Mouse (Mus musculus) common myeloid progenitor, adult 5-6 weeks (primary cell): ENCODE results near the gene Cenpm. TPM values are rescaled to one million over a fixed set of nuclear protein-coding genes. Genes with fewer than 3 reads are reported as not detected.

Experiments used
- ATAC-seq: replicated peaks from 2 replicates; pipeline ENCODE4 v1.8.0; 2016; ENCODE audit warnings: low read depth, mild to moderate bottlenecking, moderate TSS enrichment, inconsistent platforms; ENCODE audit not compliant: poor library complexity, severe bottlenecking
- total RNA-seq: library from RNA; stranded (forward); fragments of 200-1000, 187-1606 nt; gene quantifications from 2 replicates; pipeline ENCODE4 v1.2.3, GENCODE M21; 2017

Gene Cenpm
- total RNA-seq, 1 experiment from 2014 or later: 30.6 TPM

- no peak for ATAC-seq
Observed at GRCm38 (mm10) chr15:82199546-82199945, 45.0 kb downstream of the Cenpm start.

DNA sequence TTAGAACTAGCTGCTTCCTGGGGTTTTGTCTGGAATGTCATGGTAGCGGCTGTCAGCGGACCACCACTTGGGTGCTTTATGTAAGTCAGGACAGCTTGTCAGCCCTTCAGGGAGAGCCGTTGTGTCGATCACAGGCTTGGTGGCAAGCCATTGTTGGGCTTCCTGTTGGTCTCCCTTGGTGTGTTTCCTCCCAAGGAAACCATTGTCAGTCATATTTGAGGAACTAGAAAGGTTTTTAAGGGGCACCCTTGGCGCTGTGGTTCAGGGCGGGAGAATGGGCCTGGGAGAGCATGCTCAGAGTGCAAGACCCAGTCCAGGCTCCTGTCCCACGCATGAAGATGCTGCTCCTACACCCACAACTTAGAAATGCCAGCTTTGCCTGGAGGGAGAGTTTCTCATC lies 46.2 kb downstream of the Cenpm start:
- peak; percentile 76 for ATAC-seq

- ATAC-seq: peak; percentile 1; the same call in 1 of the 2 replicates
Observed at GRCm38 (mm10) chr15:82197937-82198336, 46.6 kb downstream of the Cenpm start.

GRCm38 (mm10) chr15:82197246-82197750 lies 47.2 kb downstream of the Cenpm start:
- peak; percentile 30 for ATAC-seq

DNA sequence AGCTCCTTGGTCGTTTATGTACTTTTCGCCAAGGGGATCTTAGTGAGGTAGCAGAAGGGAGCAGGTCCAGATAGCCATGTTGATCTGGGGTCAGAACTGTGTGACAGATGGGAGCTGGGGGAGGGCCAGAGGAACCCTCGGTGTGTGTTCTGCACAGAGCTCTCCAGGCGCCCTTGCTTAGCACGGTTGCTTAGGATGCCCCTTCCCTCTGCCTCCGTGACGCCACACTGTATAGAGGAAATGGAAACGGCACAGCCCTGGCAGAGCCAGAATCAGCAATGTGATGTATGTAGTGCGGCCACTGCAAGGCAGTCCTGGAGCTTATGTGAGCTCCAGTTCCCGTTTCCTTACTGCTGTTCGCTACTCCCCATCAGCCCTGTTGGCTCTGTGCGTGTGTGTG lies 48.2 kb downstream of the Cenpm start:
- ATAC-seq: peak; percentile 40

- ATAC-seq: no peak
Observed at GRCm38 (mm10) chr15:82192617-82193016, 51.9 kb downstream of the Cenpm start.

GRCm38 (mm10) chr15:82188481-82189240 lies 55.9 kb downstream of the Cenpm start:
- no peak for ATAC-seq

DNA sequence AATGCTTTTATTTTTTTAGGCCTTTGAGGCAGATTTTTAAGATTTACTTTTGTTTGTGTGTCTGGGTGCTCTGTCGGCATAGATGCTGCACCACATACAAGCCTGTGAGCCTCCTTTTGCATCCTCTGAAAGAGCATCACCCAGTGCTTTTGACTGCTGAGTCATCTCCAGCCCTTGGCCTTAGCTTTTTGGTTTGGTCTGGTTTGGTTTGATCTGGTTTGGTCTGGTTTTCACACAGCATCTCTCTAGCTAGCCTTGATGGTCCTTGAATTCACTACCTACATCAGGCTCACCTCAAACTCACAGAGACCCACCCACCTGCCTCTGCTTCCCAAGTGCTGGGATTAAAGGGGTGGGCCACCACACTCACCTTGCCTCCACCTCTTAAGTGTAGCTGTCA lies 56.6 kb downstream of the Cenpm start:
- no peak for ATAC-seq

DNA sequence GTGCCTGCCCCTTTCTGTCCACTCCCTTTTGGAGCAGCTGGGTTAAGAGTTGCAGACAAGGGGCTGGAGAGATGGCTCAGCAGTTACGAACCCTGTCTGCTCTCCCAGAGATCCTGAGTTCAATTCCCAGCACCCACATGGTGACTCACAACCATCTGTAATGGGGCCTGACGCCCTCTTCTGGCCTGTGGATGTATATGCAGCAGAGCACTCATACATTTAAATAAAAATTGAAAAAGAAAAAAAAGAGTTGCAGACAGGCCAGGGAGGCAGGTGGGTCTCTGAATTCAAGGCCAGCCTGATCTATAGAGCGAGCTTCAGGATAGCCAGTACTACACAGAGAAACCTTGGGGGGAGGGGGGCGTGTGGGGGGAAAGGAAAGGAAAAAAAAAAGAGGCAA lies 57.1 kb downstream of the Cenpm start:
- ATAC-seq: no peak

- ATAC-seq: peak; percentile 48
Observed at GRCm38 (mm10) chr15:82186931-82187330, 57.6 kb downstream of the Cenpm start.

- ATAC-seq: peak; percentile 34
Observed at GRCm38 (mm10) chr15:82186131-82186530, 58.4 kb downstream of the Cenpm start.

- ATAC-seq: no peak
Observed at GRCm38 (mm10) chr15:82185062-82185783, 59.3 kb downstream of the Cenpm start.

DNA sequence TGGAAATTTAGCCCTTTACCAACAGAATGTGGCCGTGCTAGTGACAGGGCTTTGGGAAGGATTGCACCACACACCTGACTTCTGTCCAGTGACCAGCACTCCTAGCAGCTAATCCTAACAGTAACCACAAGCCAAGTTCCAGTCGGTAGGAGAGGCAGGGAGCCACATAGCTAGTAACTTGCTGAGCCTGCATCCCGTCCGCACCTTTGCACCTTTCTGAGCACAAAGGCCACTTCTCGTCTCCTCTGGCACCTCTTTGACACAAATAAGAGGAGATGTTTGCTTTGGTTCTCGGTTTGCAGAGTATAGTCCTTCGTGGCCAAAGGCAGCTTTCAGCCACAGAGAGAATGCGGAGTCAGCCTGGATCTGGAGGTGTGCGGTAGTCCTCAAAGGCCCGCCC lies 59.9 kb downstream of the Cenpm start:
- ATAC-seq: no peak

DNA sequence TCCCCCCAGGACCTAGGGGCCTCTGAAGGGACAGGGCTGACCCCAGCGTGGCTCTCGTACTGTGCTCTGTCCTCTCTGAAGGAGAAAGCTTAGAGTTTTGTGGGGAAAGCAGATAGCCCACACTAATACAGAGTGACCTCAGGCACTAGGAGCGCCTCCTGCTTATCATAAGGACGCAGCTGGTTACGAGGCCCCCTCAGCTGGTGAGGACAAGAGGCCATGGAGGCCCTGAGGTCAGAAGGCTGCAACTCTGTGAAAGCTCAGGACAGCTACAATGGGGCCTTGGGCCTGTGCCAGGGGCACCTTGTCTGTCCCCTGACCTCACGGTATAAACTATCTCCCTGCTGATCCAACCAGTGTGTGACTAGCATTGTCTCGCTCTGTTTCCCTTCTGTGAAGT lies 60.4 kb downstream of the Cenpm start:
- peak; percentile 41 for ATAC-seq

Other genes with a start within 250 kb of the Cenpm start
- gene Desi1, start 210.9 kb downstream of the Cenpm start, total RNA-seq: 12.2 and 13.6 TPM in 2 replicates
- gene Snu13, start 197.2 kb downstream of the Cenpm start, total RNA-seq: 197 and 206 TPM in 2 replicates
- not detected in 2 replicates for gene 4930407I10Rik, start 185.6 kb downstream of the Cenpm start, total RNA-seq
- gene Mei1, start 174.8 kb downstream of the Cenpm start, total RNA-seq: not detected in 2 replicates
- 8.8 and 18.0 TPM in 2 replicates for gene Ccdc134, start 116.8 kb downstream of the Cenpm start, total RNA-seq
- gene Srebf2, start 97.6 kb downstream of the Cenpm start, total RNA-seq: 42.8 and 64.3 TPM in 2 replicates
- gene Shisa8, start 31.9 kb downstream of the Cenpm start, total RNA-seq: 3.1 and 4.8 TPM in 2 replicates
- gene Tnfrsf13c, start 20.4 kb downstream of the Cenpm start, total RNA-seq: 2.7 and 5.9 TPM in 2 replicates
- gene 1500009C09Rik, start 7.6 kb upstream of the Cenpm start, total RNA-seq: not detected in 2 replicates
- gene Sept3, start 30.1 kb upstream of the Cenpm start, total RNA-seq: 0.23 and 0.44 TPM in 2 replicates
- not detected in 2 replicates for gene Wbp2nl, start 54.2 kb upstream of the Cenpm start, total RNA-seq
- gene Naga, start 94.2 kb upstream of the Cenpm start, total RNA-seq: 19.2 and 32.4 TPM in 2 replicates
- 13.1 and 15.5 TPM in 2 replicates for gene Pheta2, start 94.2 kb upstream of the Cenpm start, total RNA-seq
- 43.6 and 67.9 TPM in 2 replicates for gene Smdt1, start 94.2 kb upstream of the Cenpm start, total RNA-seq
- 126 and 144 TPM in 2 replicates for gene Ndufa6, start 109.6 kb upstream of the Cenpm start, total RNA-seq
- 0.64 TPM in 1 of 2 replicates, not detected in the other for gene Cyp2d22, start 135.5 kb upstream of the Cenpm start, total RNA-seq
- not detected in 2 replicates for gene Cyp2d11, start 149.3 kb upstream of the Cenpm start, total RNA-seq
- not detected in 2 replicates for gene Cyp2d10, start 162.4 kb upstream of the Cenpm start, total RNA-seq
- not detected in 2 replicates for gene Cyp2d9, start 188.7 kb upstream of the Cenpm start, total RNA-seq